Mouse (Mus musculus) cerebellum, adult 2 months (tissue): ENCODE data around the gene Mrps27.

Experiments
- CTCF ChIP-seq: fragments of 200-500 bp; IDR thresholded peaks from 2 replicates; pipeline ENCODE4 v1.5.1; 2011; ENCODE audit warnings: low read depth, mild to moderate bottlenecking, control low read depth, low read length, moderate library complexity, borderline replicate concordance; ENCODE audit not compliant: insufficient read depth
- POLR2A ChIP-seq: fragments of 200-500 bp; IDR thresholded peaks from 2 replicates; pipeline ENCODE4 v1.6.1; 2011; ENCODE audit warnings: low read length, control low read depth, borderline replicate concordance; ENCODE audit not compliant: insufficient read depth

GRCm38 (mm10) chr13:99305186-99305585, 39.4 kb upstream of the Mrps27 start:
- TF ChIP-seq CTCF: no peak
- TF ChIP-seq POLR2A: no peak
